Mouse (Mus musculus) MEL (cell line): ENCODE measurements around the gene Jrkl. TPM values are rescaled to one million over a fixed set of nuclear protein-coding genes. Genes with fewer than 3 reads are reported as not detected.

Experiments
- DNase-seq: peaks from one replicate; pipeline ENCODE4 v3.0.0; 2011; ENCODE audit warnings: low read depth, low spot score
- H3K27ac ChIP-seq: 2 replicates; pipeline ENCODE4 v1.5.1; 2012; ENCODE audit warnings: low read depth, mild to moderate bottlenecking, control low read depth, low read length, moderate library complexity; ENCODE audit not compliant: control insufficient read depth
- H3K27me3 ChIP-seq, 2 experiments: fragments of 150-350 bp in 1 of 2; sonication (generic) in 1 of 2; 2 replicates each; pipeline ENCODE4 v1.6.1; 2012; ENCODE audit warnings: low read length in 2 of 2, mild to moderate bottlenecking in 2 of 2, improper control_type of control experiment in 1 of 2, moderate library complexity in 1 of 2; ENCODE audit not compliant: insufficient read depth in 2 of 2, control insufficient read depth in 1 of 2
- H3K36me3 ChIP-seq, 2 experiments: 2 replicates each; pipeline ENCODE4 v1.6.1; 2012 to 2014; ENCODE audit warnings: low read length in 2 of 2, improper control_type of control experiment in 1 of 2, inconsistent platforms in 1 of 2, mild to moderate bottlenecking in 1 of 2; ENCODE audit not compliant: insufficient read depth in 2 of 2, control insufficient read depth in 1 of 2
- H3K4me1 ChIP-seq, 2 experiments: fragments of 150-350 bp in 1 of 2; sonication (generic) in 1 of 2; 2 replicates each; pipeline ENCODE4 v1.6.1; 2012; ENCODE audit warnings: low read length in 2 of 2, improper control_type of control experiment in 1 of 2, mild to moderate bottlenecking in 1 of 2; ENCODE audit not compliant: insufficient read depth in 2 of 2, control insufficient read depth in 1 of 2
- H3K4me3 ChIP-seq, 2 experiments: fragments of 150-350 bp in 1 of 2; sonication (generic) in 1 of 2; 2 replicates each; pipeline ENCODE4 v1.5.1; 2012; ENCODE audit warnings: low read depth in 2 of 2, low read length in 2 of 2, mild to moderate bottlenecking in 2 of 2, moderate library complexity in 2 of 2, control low read depth in 1 of 2, improper control_type of control experiment in 1 of 2; ENCODE audit not compliant: control insufficient read depth in 1 of 2, insufficient read depth in 1 of 2
- H3K79me2 ChIP-seq: 2 replicates; pipeline ENCODE4 v1.6.1; 2012; ENCODE audit warnings: mild to moderate bottlenecking, low read length, moderate library complexity; ENCODE audit not compliant: control insufficient read depth, poor library complexity, insufficient read depth
- H3K9ac ChIP-seq: 2 replicates; pipeline ENCODE4 v1.6.1; 2012; ENCODE audit warnings: low read depth, mild to moderate bottlenecking, control low read depth, low read length, moderate library complexity; ENCODE audit not compliant: control insufficient read depth, poor library complexity, severe bottlenecking
- H3K9me3 ChIP-seq: fragments of 150-350 bp; sonication (generic); replicated peaks from 2 replicates; pipeline ENCODE4 v1.6.1; 2012; ENCODE audit warnings: mild to moderate bottlenecking, low read length, improper control_type of control experiment, moderate library complexity; ENCODE audit not compliant: insufficient read depth
- E2F4 ChIP-seq: IDR thresholded peaks from 2 replicates; pipeline ENCODE4 v1.6.1; 2011; ENCODE audit warnings: low read depth, low read length, improper control_type of control experiment, borderline replicate concordance
- ELF1 ChIP-seq: IDR thresholded peaks from 2 replicates; pipeline ENCODE4 v1.6.1; 2014; ENCODE audit warnings: low read depth, mild to moderate bottlenecking, inconsistent platforms, low read length, improper control_type of control experiment, moderate library complexity
- ETS1 ChIP-seq: IDR thresholded peaks from 2 replicates; pipeline ENCODE4 v1.6.1; 2012; ENCODE audit warnings: low read depth, mild to moderate bottlenecking, inconsistent platforms, low read length, improper control_type of control experiment, moderate library complexity
- GABPA ChIP-seq: IDR thresholded peaks from 2 replicates; pipeline ENCODE4 v1.6.1; 2012; ENCODE audit warnings: low read depth, mild to moderate bottlenecking, inconsistent platforms, low read length, improper control_type of control experiment, moderate library complexity
- HCFC1 ChIP-seq: IDR thresholded peaks from 2 replicates; pipeline ENCODE4 v1.6.1; 2012; ENCODE audit warnings: low read depth, mild to moderate bottlenecking, inconsistent platforms, low read length, improper control_type of control experiment, moderate library complexity
- JUND ChIP-seq: IDR thresholded peaks from 2 replicates; pipeline ENCODE4 v1.6.1; 2011; ENCODE audit warnings: low read depth, mild to moderate bottlenecking, improper control_type of control experiment, low read length
- MAX ChIP-seq: IDR thresholded peaks from 2 replicates; pipeline ENCODE4 v1.6.1; 2011; ENCODE audit warnings: low read length, improper control_type of control experiment
- MYB ChIP-seq: IDR thresholded peaks from 2 replicates; pipeline ENCODE4 v1.6.1; 2011; ENCODE audit warnings: mild to moderate bottlenecking, low read depth, low read length, improper control_type of control experiment
- NELFE ChIP-seq: IDR thresholded peaks from 2 replicates; pipeline ENCODE4 v1.6.1; 2011; ENCODE audit warnings: low read depth, low read length, improper control_type of control experiment
- POLR2AphosphoS5 ChIP-seq: IDR thresholded peaks from 2 replicates; pipeline ENCODE4 v1.6.1; 2012; ENCODE audit warnings: low read depth, borderline replicate concordance, mild to moderate bottlenecking, inconsistent platforms, low read length, moderate library complexity, mixed read lengths
- RCOR1 ChIP-seq: IDR thresholded peaks from 2 replicates; pipeline ENCODE4 v1.6.1; 2012; ENCODE audit warnings: low read depth, mild to moderate bottlenecking, inconsistent platforms, low read length, improper control_type of control experiment
- TCF12 ChIP-seq: IDR thresholded peaks from 2 replicates; pipeline ENCODE4 v1.6.1; 2014; ENCODE audit warnings: low read depth, mild to moderate bottlenecking, inconsistent platforms, low read length, improper control_type of control experiment, moderate library complexity
- USF1 ChIP-seq: IDR thresholded peaks from 2 replicates; pipeline ENCODE4 v1.6.1; 2014; ENCODE audit warnings: low read depth, mild to moderate bottlenecking, inconsistent platforms, low read length, improper control_type of control experiment, moderate library complexity
- USF2 ChIP-seq, 2 experiments: IDR thresholded peaks; 2 replicates each; pipeline ENCODE4 v1.6.1; 2011 to 2012; ENCODE audit warnings: improper control_type of control experiment in 2 of 2, low read length in 2 of 2, borderline replicate concordance in 1 of 2, inconsistent platforms in 1 of 2, low read depth in 1 of 2, mild to moderate bottlenecking in 1 of 2; ENCODE audit not compliant: insufficient read depth in 1 of 2
- ZKSCAN1 ChIP-seq: IDR thresholded peaks from 2 replicates; pipeline ENCODE4 v1.6.1; 2012; ENCODE audit warnings: low read depth, mild to moderate bottlenecking, inconsistent platforms, low read length, improper control_type of control experiment, moderate library complexity
- ZNF384 ChIP-seq: IDR thresholded peaks from 2 replicates; pipeline ENCODE4 v1.6.1; 2012; ENCODE audit warnings: low read depth, mild to moderate bottlenecking, inconsistent platforms, low read length, improper control_type of control experiment
- polyA plus RNA-seq, 2 experiments: library from polyadenylated mRNA; stranded (reverse) in 1 of 2; unstranded in 1 of 2; fragments of >175 nt in 1 of 2; fragments of >200 nt in 1 of 2; gene quantifications; 2 replicates each; pipeline versions ENCODE4 v1.2.1 to v1.2.4; 2012; ENCODE audit warnings: low replicate concordance in 2 of 2, low read depth in 1 of 2; ENCODE audit not compliant: insufficient read length in 2 of 2, insufficient read depth in 1 of 2, missing spikeins in 1 of 2
- total RNA-seq: library from RNA; depleted of rRNA; stranded (reverse); fragments of 300-350 nt; gene quantifications from 2 replicates; pipeline ENCODE4 v1.2.3, GENCODE M21; 2012

The Jrkl gene
- total and polyA plus RNA-seq, 3 experiments = 1.7 to 3.1 TPM; not detected in 1

GRCm38 (mm10) chr9:13230553-13230952, 15.1 kb downstream of the Jrkl start:
- Histone ChIP-seq H3K27ac (no peak overlapping the region), H3K79me2 (no peaks in the 10 kb centered on the region), H3K4me3 (no peak overlapping the region), H3K9me3 (no peaks in the 10 kb centered on the region), H3K36me3 (no peaks in the 10 kb centered on the region), H3K27me3 (peaks cover 0 to 5% of the 10 kb centered on the region in 2 experiments; a peak in 1 of 4 replicates), H3K9ac (no peak overlapping the region), H3K4me1 (no peaks in the 10 kb centered on the region)
- TF ChIP-seq TCF12 (no peak), ETS1 (no peak)
- DNase-seq = no peak

GRCm38 (mm10) chr9:13225872-13226271, 19.8 kb downstream of the Jrkl start:
- H3K9ac ChIP-seq = no peak overlapping the region
- TF ChIP-seq ZNF384 (no peak), HCFC1 (no peak), POLR2AphosphoS5 (peak; percentile 97; the same call in 1 of the 2 replicates), ELF1 (no peak), ETS1 (no peak), RCOR1 (no peak), NELFE (no peak), MYB (no peak), E2F4 (no peak), USF1 (no peak), JUND (no peak), GABPA (no peak), MAX (peak; percentile 23; the same call in 1 of the 2 replicates)
- H3K4me3 ChIP-seq = no peak overlapping the region
- no peaks in the 10 kb centered on the region for H3K36me3 ChIP-seq
- H3K27me3 ChIP-seq = peaks cover 2 to 8% of the 10 kb centered on the region in 2 experiments; a peak in 2 of 4 replicates
- no peak overlapping the region for H3K27ac ChIP-seq
- no peaks in the 10 kb centered on the region for H3K9me3 ChIP-seq
- no peaks in the 10 kb centered on the region for H3K79me2 ChIP-seq
- DNase-seq = no peak
- H3K4me1 ChIP-seq = no peaks in the 10 kb centered on the region

- Histone ChIP-seq H3K36me3 (no peaks in the 10 kb centered on the region), H3K9me3 (no peaks in the 10 kb centered on the region)
- DNase-seq = no peak
- TF ChIP-seq USF2 (IDR thresholded peaks at IDR 0.05; ENCODE audit: borderline replicate concordance in 1 of 2, insufficient read depth in 1 of 2, low read depth in 1 of 2, low read length in 2 of 2) (no peak), ZKSCAN1 (no peak), ZNF384 (no peak)
- TF ChIP-seq, all 39 proteins: peak for 0
- Histone ChIP-seq H3K27me3 (no peaks in the 10 kb centered on the region; a peak in 1 of 4 replicates), H3K4me3 (no peak overlapping the region), H3K4me1 (peaks cover 2 to 5% of the 10 kb centered on the region in 2 experiments; a peak in 1 of 4 replicates), H3K79me2 (no peaks in the 10 kb centered on the region), H3K27ac (no peak overlapping the region), H3K9ac (no peak overlapping the region)
Observed at GRCm38 (mm10) chr9:13206369-13206768, 39.3 kb downstream of the Jrkl start.
